Mouse (Mus musculus): ENCODE data around the gene Klhdc9.

DNA sequence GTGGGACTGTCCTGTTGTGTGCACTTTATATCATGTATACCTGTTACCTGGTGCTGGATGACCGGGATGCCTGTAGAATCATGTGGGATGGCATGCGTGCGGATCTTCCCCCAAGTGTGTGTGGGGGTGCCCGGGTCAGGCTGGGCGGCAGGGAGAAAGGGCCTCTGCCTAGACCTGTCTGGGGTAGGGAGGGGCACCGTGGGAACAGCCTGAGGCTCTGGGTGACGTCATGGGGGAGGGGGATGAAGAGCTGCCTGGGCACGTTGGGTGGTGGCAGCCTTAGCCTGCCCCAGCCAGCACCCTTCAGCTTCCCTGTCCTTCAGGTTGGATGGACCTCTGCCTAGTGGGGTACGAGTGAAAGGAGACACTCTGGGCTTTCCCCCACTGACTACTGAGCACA is 23.8 kb upstream of the Klhdc9 start:
- no peak for TF ChIP-seq CTCF (conservative IDR thresholded peaks at IDR 0.05; ENCODE audit: low read length)
- no peak for TF ChIP-seq POU5F1 (IDR thresholded peaks at IDR 0.05; ENCODE audit: borderline replicate concordance, low read length)
- TF ChIP-seq NANOG (IDR thresholded peaks at IDR 0.05; ENCODE audit: borderline replicate concordance, low read length): no peak

All from E14TG2a.4 (cell line).